Mouse (Mus musculus): ENCODE data around the gene Jade2.

DNA sequence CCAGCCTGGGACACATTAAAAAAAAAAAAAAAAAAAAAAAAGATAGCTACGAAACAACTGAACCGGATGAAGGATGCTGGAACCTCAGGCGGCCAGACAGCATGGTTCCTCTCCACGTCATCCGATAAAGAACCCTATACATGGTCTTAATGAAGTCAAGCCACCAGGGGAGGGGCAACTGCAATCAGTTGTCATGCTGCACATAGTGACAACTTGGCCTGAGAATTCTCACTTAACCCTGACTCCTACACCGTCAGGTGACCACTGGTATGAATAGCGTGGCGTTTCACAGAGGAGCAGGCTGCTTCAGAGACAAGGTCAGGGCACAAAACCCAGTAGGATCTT is 23.4 kb downstream of the Jade2 start:
- TF ChIP-seq POLR2A (IDR thresholded peaks at IDR 0.05; ENCODE audit: control insufficient read depth, low read depth, low read length) = no peak
- TF ChIP-seq CTCF (IDR thresholded peaks at IDR 0.05; ENCODE audit: control insufficient read depth, insufficient read depth, insufficient replicate concordance, low read depth, low read length) = no peak

Data from testis, adult 2 months (tissue).